Mouse (Mus musculus) ES-CJ7 (cell line): ENCODE results near the gene Ccdc89.
A peak's percentile ranks its signal among the peaks of the same experiment; 100 is the strongest.

ENCODE experiments used
- DNase-seq: peaks from one replicate; pipeline ENCODE4 v3.0.0; 2011; ENCODE audit warnings: low read depth, low spot score

The Ccdc89 gene

DNA sequence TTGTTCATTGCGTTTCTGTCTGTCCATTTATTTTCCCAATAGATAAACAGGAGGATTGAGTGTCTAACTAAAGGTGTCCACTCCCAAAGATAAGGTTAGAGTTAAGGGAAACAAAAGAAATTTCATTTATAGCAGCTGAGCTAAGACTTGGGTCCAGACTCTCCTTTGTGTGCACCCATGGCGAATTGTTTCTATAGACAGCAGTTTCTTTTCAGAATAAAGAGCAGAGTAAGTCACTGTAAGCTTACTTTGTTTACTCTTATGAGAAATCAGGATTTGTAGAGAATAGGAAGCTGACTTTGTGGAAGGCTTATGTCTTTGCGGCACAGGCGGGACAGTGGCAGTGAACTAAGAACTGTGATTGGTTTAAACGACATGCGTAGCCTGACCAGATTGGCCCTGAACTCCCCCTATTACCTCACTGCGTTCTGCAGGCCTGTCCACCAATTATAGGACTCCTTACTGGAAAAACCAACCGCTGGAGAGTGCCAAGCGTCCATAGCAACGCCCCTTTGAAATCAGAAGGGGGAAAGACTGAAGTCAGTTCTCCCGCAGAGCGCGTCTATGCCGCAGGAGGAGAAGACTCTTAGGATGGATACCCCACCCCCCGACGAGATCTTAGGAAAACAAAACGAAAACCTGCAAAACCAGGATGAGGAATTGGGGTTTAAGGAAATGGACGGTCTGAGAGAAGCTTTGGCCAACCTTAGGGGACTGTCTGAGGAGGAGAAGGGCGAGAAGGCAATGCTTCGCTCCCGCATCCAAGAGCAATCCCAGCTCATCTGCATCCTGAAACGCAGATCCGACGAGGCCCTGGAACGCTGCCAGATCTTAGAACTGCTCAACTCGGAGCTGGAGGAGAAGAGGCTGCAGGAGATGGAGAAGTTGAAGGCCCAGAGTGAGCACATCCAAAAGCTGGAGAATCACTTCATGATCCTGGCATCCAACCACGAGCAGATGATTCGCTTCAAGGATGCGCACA lies at the start of gene Ccdc89:
Gene Ccdc89, plus strand, starts transcription at position 558 of the 982 bp plus-strand sequence.
- DNase-seq = peak; percentile 92

- no peak for DNase-seq
These were observed 42.0 kb upstream of the Ccdc89 start for GRCm38 (mm10) chr7:90384411-90384810.

DNA sequence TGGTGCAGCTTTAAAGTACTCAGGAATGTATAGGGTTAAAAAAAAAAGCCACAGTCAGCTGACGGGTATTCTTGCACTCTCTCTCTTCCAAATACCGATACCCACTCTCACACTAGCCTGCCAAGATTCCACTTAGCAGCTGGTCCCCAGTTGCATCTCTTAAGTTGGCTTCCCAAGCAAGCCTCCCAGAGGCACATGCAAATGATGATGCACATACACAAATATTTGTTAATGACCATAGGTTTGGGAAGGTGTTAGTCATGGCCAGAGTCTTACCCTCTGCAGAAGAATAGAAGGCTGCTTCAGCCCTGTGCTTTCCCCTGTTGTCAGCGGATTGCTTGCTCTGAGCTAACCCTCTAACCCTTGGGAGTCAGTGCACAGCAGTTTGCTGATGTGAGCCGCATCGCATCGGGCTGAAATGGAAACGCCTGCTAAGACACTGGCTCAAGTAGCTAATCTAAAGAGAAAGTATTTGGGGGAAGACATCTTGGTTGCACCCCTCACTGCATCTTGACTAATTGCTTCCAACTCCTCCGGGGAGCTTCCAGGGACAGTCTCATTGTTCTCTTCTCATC lies 39.4 kb upstream of the Ccdc89 start:
- DNase-seq = no peak

- no peak for DNase-seq
These were observed 36.6 kb upstream of the Ccdc89 start for GRCm38 (mm10) chr7:90389765-90390164.

DNA sequence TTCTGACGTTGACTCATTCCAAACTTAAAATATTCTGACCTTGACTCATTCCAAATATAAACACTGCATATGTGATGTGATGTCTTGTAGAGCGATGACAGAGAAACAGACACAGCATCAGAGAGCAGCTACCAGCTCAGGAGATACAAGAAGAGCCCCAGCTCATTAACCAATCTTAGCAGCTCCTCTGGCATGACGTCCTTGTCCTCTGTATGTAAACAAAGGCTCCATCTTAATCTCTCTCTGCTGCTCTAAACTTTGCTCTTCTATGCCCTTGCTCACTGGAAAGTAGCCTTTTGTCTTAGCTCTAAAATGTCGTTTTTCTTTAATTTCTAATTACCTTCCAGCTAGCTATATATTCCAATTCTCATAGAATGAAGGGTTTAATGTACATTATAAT lies 31.3 kb upstream of the Ccdc89 start:
- no peak for DNase-seq

DNA sequence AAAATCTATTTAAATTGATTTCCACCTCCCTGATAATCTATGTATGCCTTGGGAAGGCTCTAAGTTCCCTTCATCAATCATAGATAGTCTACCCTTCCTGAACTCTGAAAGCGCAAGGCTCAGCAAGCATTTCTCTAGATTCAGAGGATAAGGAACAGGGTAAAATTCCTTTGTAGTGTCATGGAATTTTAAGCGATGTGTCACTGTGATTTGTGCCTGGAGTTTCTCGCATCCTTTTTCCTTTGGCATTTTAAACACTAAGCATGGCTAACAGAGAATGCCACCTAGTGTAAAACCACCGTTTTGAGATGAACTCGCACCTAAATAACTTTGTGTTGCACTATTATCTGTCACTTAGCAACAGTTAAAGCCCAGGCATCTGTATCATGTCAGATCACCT lies 30.4 kb upstream of the Ccdc89 start:
- DNase-seq = no peak

GRCm38 (mm10) chr7:90409934-90410333 lies 16.4 kb upstream of the Ccdc89 start:
- DNase-seq = peak; percentile 70

DNA sequence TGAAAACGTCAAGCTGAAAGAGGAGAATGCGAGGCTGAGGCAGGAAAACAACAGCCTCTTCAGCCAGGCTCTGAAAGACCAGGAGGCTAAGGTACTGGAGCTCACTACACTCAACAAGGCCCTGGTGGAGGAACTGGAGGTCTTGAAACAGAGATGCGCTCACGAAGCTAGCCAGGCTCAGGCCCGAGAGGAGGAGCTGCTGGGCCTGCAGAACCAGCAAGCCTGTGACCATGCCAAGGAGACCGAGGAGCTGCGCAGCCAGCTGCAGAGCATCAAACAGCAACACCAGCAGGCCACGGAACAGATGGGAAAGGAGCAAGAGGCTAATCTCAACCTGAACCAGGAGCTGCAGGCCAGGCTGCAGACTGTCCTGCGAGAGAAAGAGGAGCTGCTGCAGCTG lies 629 bp downstream of the Ccdc89 start:
- DNase-seq = peak; percentile 12

- no peak for DNase-seq
These were observed 5.8 kb downstream of the Ccdc89 start for GRCm38 (mm10) chr7:90432221-90432620.

DNA sequence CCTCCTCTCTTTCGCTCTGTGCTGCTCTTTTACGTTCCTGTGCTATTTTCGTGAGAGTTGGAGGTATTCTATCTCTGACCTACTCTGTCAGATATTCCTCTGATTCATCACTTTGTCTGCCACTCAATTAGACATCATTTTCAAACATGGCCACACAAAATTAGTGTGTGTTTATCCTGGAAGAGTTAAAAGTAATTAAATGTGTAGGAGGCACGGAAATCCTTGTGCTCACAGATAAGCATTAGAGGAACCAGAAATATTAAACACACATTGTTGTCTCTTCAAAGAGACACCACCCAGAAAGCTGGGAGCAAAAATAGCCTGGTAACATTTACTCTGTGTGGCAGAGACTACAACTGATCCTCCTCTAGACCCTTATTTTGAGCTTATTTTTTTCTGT lies 13.7 kb downstream of the Ccdc89 start:
- no peak for DNase-seq

GRCm38 (mm10) chr7:90442070-90442469 lies 15.7 kb downstream of the Ccdc89 start:
- no peak for DNase-seq

DNA sequence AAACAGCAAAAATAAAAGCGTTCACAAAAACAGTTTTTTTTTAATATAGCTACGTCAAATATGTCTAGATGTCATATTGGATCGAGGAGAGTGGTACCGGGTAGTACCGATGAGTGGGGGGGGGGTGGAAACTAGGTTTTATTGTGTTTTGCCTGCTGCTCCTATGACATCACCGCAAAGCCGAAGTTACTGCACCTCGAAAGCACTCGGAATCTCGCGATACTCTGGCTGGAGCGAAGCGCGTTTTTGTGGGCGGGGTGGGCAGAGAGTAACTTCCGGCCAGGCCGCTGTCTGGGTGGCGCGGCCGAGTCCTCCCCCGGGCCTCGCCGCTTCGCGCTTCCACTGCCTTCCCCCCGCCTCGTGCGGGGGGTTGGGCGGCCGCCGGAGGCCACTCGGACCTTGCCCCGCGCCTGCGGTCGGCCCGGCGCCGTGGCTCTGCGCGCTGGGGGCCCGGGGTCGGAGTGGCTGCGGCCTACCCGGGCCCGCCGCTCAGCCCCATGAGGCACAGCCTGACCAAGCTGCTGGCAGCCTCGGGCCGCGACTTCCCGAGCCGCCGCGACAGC lies 16.2 kb downstream of the Ccdc89 start, which contains the start of gene Crebzf:
Gene Crebzf, plus strand, starts transcription at position 212 of the 563 bp plus-strand sequence.
- DNase-seq = peak; percentile 97

DNA sequence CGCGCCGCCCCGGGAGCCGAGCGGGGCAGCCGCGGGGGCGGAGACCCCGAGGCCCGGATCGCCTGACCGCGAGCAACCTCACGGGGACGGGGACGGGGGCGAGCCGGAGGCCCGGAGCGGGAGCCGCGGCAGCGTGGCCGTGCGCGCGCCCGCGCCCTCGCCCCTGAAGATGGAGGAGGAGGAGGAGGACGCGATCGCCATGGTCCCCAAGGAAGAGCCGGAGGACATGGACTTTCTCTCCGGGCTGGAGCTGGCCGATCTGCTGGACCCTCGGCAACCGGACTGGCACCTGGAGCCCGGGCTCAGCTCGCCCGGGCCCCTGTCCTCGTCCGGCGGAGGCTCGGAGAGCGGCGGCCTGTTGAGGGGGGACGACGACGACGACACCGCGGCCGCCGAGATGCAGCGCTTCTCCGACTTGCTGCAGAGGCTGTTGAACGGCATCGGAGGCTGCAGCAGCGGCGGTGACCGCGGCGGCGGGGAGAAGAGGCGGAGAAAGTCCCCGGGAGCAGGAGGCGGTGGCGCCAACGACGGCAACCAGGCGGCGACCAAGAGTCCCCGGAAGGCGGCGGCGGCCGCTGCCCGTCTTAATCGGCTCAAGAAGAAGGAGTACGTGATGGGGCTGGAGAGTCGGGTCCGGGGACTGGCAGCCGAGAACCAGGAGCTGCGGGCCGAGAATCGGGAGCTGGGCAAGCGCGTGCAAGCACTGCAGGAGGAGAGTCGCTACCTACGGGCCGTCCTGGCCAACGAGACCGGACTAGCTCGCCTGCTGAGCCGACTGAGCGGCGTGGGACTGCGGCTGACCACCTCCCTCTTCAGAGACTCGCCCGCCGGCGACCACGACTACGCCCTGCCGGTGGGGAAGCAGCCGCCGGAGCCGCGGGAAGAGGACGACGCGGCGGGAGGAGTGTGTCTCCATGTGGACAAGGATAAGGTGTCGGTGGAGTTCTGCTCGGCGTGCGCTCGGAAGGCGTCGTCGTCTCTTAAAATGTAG lies 17.0 kb downstream of the Ccdc89 start:
- DNase-seq = peak; percentile 26

DNA sequence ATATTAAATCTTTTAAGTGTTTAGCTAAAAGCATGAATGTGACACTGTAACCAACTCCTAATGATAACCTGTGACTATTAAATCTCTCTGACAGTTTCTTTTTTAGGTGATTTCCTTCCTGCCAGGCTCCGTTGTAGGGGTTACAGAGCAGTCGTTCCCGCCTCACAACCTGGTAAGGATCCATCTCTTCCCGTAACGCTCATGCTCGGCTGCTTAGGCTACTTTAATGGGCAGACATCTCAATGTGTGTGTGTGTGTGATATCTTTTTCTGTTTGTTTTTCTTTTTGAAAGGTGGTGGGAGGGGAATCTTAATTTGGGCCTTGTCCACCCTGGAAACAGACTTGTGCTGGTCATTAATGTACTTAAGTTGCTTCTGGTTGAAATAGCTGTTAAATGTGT lies 17.8 kb downstream of the Ccdc89 start:
- DNase-seq = no peak

GRCm38 (mm10) chr7:90456149-90456844 lies 29.9 kb downstream of the Ccdc89 start:
- no peak for DNase-seq

GRCm38 (mm10) chr7:90456845-90457468 lies 30.6 kb downstream of the Ccdc89 start, which contains the start of gene Tmem126a:
Gene Tmem126a, minus strand, starts transcription at chr7:90457229.
- peak; percentile 82 for DNase-seq

- peak; percentile 45 for DNase-seq
These were observed 31.1 kb downstream of the Ccdc89 start for GRCm38 (mm10) chr7:90457517-90457916.

GRCm38 (mm10) chr7:90460330-90460729 lies 34.0 kb downstream of the Ccdc89 start:
- DNase-seq = peak; percentile 68

DNA sequence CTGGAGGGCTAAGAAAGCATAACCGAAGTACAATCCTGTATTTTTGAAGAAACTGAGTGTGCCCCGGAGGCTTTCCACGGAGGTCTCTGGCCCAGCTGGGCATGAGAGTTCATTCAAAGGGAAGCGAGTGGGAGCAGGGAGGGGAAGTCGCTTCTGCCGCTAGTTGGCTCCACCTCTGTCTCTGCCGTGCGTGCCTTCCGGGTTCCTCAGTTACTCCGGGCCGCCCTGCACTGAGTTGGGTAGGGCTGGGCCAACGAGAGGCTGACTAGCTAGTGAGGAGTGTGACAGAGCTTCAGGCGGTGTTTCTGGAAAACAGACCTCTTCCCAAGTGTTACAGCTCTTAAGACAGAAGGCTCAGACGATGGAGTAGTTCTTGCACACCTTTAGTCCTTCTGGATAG lies 34.6 kb downstream of the Ccdc89 start:
- DNase-seq = peak; percentile 66

GRCm38 (mm10) chr7:90461441-90461840 lies 35.1 kb downstream of the Ccdc89 start:
- DNase-seq = no peak
